Mouse (Mus musculus) testis, adult 2 months (tissue): ENCODE data around the gene Cpn1. TPM values are rescaled to one million over a fixed set of nuclear protein-coding genes. Genes with fewer than 3 reads are reported as not detected.

Experiments
- H3K27ac ChIP-seq: fragments of 200-500 bp; 2 replicates; pipeline ENCODE4 v1.5.1; 2012; ENCODE audit warnings: low read depth, low read length; ENCODE audit not compliant: control insufficient read depth, insufficient read depth
- H3K27me3 ChIP-seq: fragments of 200-500 bp; 2 replicates; pipeline ENCODE4 v1.6.1; 2012; ENCODE audit warnings: mild to moderate bottlenecking, low read length, moderate library complexity; ENCODE audit not compliant: control insufficient read depth, insufficient read depth
- H3K36me3 ChIP-seq: fragments of 200-500 bp; 2 replicates; pipeline ENCODE4 v1.6.1; 2012; ENCODE audit warnings: mild to moderate bottlenecking, low read length; ENCODE audit not compliant: control insufficient read depth, insufficient read depth
- H3K4me1 ChIP-seq: fragments of 200-500 bp; 2 replicates; pipeline ENCODE4 v1.6.1; 2012; ENCODE audit warnings: low read length; ENCODE audit not compliant: control insufficient read depth, insufficient read depth
- H3K4me3 ChIP-seq: fragments of 200-500 bp; 2 replicates; pipeline ENCODE4 v1.5.1; 2012; ENCODE audit warnings: low read depth, mild to moderate bottlenecking, low read length, moderate library complexity, mixed read lengths; ENCODE audit not compliant: control insufficient read depth
- CTCF ChIP-seq: fragments of 200-500 bp; IDR thresholded peaks from 2 replicates; pipeline ENCODE4 v1.5.1; 2012; ENCODE audit warnings: low read depth, mild to moderate bottlenecking, inconsistent platforms, low read length, moderate library complexity; ENCODE audit not compliant: control insufficient read depth, insufficient read depth, insufficient replicate concordance
- POLR2A ChIP-seq: fragments of 200-500 bp; IDR thresholded peaks from 2 replicates; pipeline ENCODE4 v1.6.1; 2012; ENCODE audit warnings: low read depth, mild to moderate bottlenecking, inconsistent platforms, low read length, moderate library complexity; ENCODE audit not compliant: control insufficient read depth
- polyA plus RNA-seq: library from polyadenylated mRNA; depleted of rRNA; stranded (reverse); fragments of >200 nt; gene quantifications from 2 replicates; pipeline ENCODE4 v1.2.3, GENCODE M21; 2012; rRNA removed

The Cpn1 gene
- 6.5 and 8.2 TPM in 2 replicates for polyA plus RNA-seq

- Histone ChIP-seq H3K27ac (no peak within 1 kb of the TSS), H3K27me3 (no peaks in the 10 kb centered on the region), H3K4me1 (peaks cover 11% of the 10 kb centered on the region), H3K36me3 (no peaks in the 10 kb centered on the region), H3K4me3 (no peak within 1 kb of the TSS)
- no peak for TF ChIP-seq CTCF
- no peak for TF ChIP-seq POLR2A
Observed at GRCm38 (mm10) chr19:43986069-43986794, at the start of gene Cpn1. Cpn1 (minus strand) TSS chr19:43986556.

- Histone ChIP-seq H3K27me3 (no peaks in the 10 kb centered on the region), H3K4me1 (no peaks in the 10 kb centered on the region), H3K4me3 (no peak overlapping the region), H3K36me3 (peaks cover 2% of the 10 kb centered on the region; the same call in 1 of the 2 replicates), H3K27ac (no peak overlapping the region)
- TF ChIP-seq CTCF (no peak), POLR2A (no peak)
Observed at GRCm38 (mm10) chr19:44033396-44033795, 47.0 kb upstream of the Cpn1 start.

- peaks cover 2% of the 10 kb centered on the region; the same call in 1 of the 2 replicates for H3K36me3 ChIP-seq
- no peaks in the 10 kb centered on the region for H3K27me3 ChIP-seq
- no peak overlapping the region for H3K27ac ChIP-seq
- TF ChIP-seq POLR2A (no peak), CTCF (no peak)
- H3K4me3 ChIP-seq, result no peak overlapping the region
- H3K4me1 ChIP-seq, result no peaks in the 10 kb centered on the region
Observed at GRCm38 (mm10) chr19:44032046-44032744, 45.8 kb upstream of the Cpn1 start.

- no peak for TF ChIP-seq CTCF
- TF ChIP-seq POLR2A, result no peak
- Histone ChIP-seq H3K27ac (no peak overlapping the region), H3K4me3 (no peak overlapping the region), H3K4me1 (no peaks in the 10 kb centered on the region), H3K36me3 (peaks cover 2% of the 10 kb centered on the region; the same call in 1 of the 2 replicates), H3K27me3 (no peaks in the 10 kb centered on the region)
Observed at GRCm38 (mm10) chr19:44030024-44030423, 43.7 kb upstream of the Cpn1 start.

- Histone ChIP-seq H3K27ac (no peak within 1 kb of the TSS), H3K27me3 (no peaks in the 10 kb centered on the region), H3K36me3 (no peaks in the 10 kb centered on the region; the same call in 1 of the 2 replicates), H3K4me3 (no peak within 1 kb of the TSS), H3K4me1 (no peaks in the 10 kb centered on the region)
- TF ChIP-seq POLR2A (no peak), CTCF (no peak)
Observed at GRCm38 (mm10) chr19:44028972-44029371, 42.6 kb upstream of the Cpn1 start, which contains the start of gene Cyp2c23. Cyp2c23 (minus strand) TSS chr19:44029208.

GRCm38 (mm10) chr19:44026956-44027530 is 40.7 kb upstream of the Cpn1 start:
- no peak for TF ChIP-seq POLR2A
- TF ChIP-seq CTCF, result no peak
- no peak overlapping the region for H3K27ac ChIP-seq
- H3K27me3 ChIP-seq, result no peaks in the 10 kb centered on the region
- H3K4me1 ChIP-seq, result no peaks in the 10 kb centered on the region
- no peak overlapping the region for H3K4me3 ChIP-seq
- H3K36me3 ChIP-seq, result no peaks in the 10 kb centered on the region; the same call in 1 of the 2 replicates
